Mouse (Mus musculus) ES-E14 (cell line): ENCODE data around the gene Tacc2.

Source experiments
- CHD2 ChIP-seq: IDR thresholded peaks from 2 replicates; pipeline ENCODE4 v1.6.1; 2014; ENCODE audit warnings: mild to moderate bottlenecking, low read depth, low read length, inconsistent platforms
- HCFC1 ChIP-seq: IDR thresholded peaks from 2 replicates; pipeline ENCODE4 v1.6.1; 2012; ENCODE audit warnings: low read length, inconsistent platforms, borderline replicate concordance; ENCODE audit not compliant: insufficient read depth
- MAFK ChIP-seq: IDR thresholded peaks from 2 replicates; pipeline ENCODE4 v1.6.1; 2014; ENCODE audit warnings: mild to moderate bottlenecking, low read depth, low read length, inconsistent platforms; ENCODE audit not compliant: insufficient read depth
- ZC3H11A ChIP-seq: IDR thresholded peaks from 2 replicates; pipeline ENCODE4 v1.6.1; 2012; ENCODE audit warnings: low read depth, mild to moderate bottlenecking, inconsistent platforms, low read length, borderline replicate concordance

DNA sequence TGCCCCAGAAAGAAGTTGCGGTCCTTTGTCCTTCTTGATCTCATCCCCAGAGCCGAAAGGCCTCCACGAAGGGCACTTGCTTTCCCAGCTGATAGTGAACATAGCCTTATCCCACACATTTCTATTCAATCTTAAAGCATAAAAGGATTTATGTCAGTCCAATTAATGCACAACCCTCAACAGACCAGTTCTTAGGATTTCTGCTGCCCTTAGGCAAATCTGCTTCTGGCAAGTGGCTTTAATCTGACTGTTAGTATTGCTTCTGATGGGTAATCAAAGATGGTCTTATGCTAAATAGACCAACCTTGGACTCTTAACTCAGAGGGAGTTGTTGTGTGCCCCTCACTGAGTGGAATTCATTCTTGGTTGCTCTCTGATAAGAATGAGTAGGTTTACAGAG lies 40.4 kb downstream of the Tacc2 start:
- no peak for TF ChIP-seq CHD2
- TF ChIP-seq HCFC1: no peak
- no peak for TF ChIP-seq ZC3H11A
- TF ChIP-seq MAFK: no peak
